Mouse (Mus musculus): ENCODE data around the gene Tspyl3.

DNA sequence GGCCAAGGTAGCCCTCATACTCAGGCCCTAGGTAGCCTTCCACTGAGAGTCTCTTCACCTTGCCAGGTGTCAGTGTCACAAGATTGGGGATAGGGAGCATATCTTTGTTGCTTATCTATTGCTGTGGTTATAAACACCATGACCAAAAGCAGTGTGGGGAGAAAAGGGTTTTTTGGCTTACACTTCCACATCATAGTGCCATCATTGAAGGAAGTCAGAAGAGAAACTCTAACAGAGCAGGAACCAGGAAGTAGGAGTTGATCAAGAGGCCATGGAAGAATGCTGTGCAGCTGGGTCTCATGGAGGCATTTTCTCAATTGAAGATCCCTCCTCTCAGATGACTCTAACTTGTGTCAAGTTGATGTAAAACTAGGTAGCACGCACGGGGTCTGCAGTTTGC lies 17.1 kb downstream of the Tspyl3 start:
- TF ChIP-seq JUND (IDR thresholded peaks at IDR 0.05; ENCODE audit: low read depth, low read length) = no peak
- TF ChIP-seq ZC3H11A (IDR thresholded peaks at IDR 0.05; ENCODE audit: low read depth, low read length) = no peak
- no peak for TF ChIP-seq CHD2 (IDR thresholded peaks at IDR 0.05; ENCODE audit: low read length)
- no peak for TF ChIP-seq POLR2A (IDR thresholded peaks at IDR 0.05; ENCODE audit: control insufficient read depth in 1 of 2, insufficient read depth in 1 of 2, low read depth in 1 of 2, low read length in 2 of 2, poor library complexity in 1 of 2)
- no peak for TF ChIP-seq CTCF (IDR thresholded peaks at IDR 0.05 in 2 of 3, conservative IDR thresholded peaks at IDR 0.05 in 1 of 3; ENCODE audit: control insufficient read depth in 1 of 3, insufficient read depth in 1 of 3, low read depth in 2 of 3, low read length in 3 of 3, poor library complexity in 1 of 3, severe bottlenecking in 1 of 3)
- TF ChIP-seq TAL1 (IDR thresholded peaks at IDR 0.05; ENCODE audit: low read length) = no peak
- TF ChIP-seq GATA1 (IDR thresholded peaks at IDR 0.05; ENCODE audit: low read depth, low read length) = peak; percentile 56
- no peak for TF ChIP-seq SMC3 (IDR thresholded peaks at IDR 0.05; ENCODE audit: low read depth, low read length)
- TF ChIP-seq TCF12 (IDR thresholded peaks at IDR 0.05; ENCODE audit: low read depth, low read length) = no peak
